Mouse (Mus musculus) erythroblast, embryonic 14.5 days (primary cell): ENCODE data around the gene 2510039O18Rik. TPM values are rescaled to one million over a fixed set of nuclear protein-coding genes. Genes with fewer than 3 reads are reported as not detected.

Source experiments
- H3K27me3 ChIP-seq: 2 replicates; pipeline ENCODE4 v1.6.1; 2012; ENCODE audit warnings: inconsistent platforms; ENCODE audit not compliant: control insufficient read depth
- H3K36me3 ChIP-seq: 2 replicates; pipeline ENCODE4 v1.6.1; 2012; ENCODE audit warnings: mild to moderate bottlenecking, inconsistent platforms; ENCODE audit not compliant: control insufficient read depth
- H3K4me1 ChIP-seq: 2 replicates; pipeline ENCODE4 v1.6.1; 2012; ENCODE audit warnings: inconsistent platforms; ENCODE audit not compliant: control insufficient read depth
- H3K4me3 ChIP-seq: replicated peaks from 2 replicates; pipeline ENCODE3; 2012; ENCODE audit warnings: moderate library complexity, mild to moderate bottlenecking, inconsistent platforms
- H3K9me3 ChIP-seq: 2 replicates; pipeline ENCODE4 v1.6.1; 2012; ENCODE audit warnings: low read length, inconsistent platforms, mixed read lengths; ENCODE audit not compliant: control insufficient read depth
- GATA1 ChIP-seq: IDR thresholded peaks from 2 replicates; pipeline ENCODE4 v1.6.1; 2012; ENCODE audit warnings: low read length, inconsistent platforms, mixed read lengths
- TAL1 ChIP-seq: IDR thresholded peaks from 3 replicates; pipeline ENCODE4 v1.6.1; 2012; ENCODE audit warnings: low read length, inconsistent platforms, mixed read lengths
- polyA plus RNA-seq: library from polyadenylated mRNA; stranded (reverse); fragments of >175 nt; gene quantifications from 2 replicates; pipeline ENCODE4 v1.2.3, GENCODE M21; 2012

Gene 2510039O18Rik
- polyA plus RNA-seq, 1 experiment, result 5.7 TPM

DNA sequence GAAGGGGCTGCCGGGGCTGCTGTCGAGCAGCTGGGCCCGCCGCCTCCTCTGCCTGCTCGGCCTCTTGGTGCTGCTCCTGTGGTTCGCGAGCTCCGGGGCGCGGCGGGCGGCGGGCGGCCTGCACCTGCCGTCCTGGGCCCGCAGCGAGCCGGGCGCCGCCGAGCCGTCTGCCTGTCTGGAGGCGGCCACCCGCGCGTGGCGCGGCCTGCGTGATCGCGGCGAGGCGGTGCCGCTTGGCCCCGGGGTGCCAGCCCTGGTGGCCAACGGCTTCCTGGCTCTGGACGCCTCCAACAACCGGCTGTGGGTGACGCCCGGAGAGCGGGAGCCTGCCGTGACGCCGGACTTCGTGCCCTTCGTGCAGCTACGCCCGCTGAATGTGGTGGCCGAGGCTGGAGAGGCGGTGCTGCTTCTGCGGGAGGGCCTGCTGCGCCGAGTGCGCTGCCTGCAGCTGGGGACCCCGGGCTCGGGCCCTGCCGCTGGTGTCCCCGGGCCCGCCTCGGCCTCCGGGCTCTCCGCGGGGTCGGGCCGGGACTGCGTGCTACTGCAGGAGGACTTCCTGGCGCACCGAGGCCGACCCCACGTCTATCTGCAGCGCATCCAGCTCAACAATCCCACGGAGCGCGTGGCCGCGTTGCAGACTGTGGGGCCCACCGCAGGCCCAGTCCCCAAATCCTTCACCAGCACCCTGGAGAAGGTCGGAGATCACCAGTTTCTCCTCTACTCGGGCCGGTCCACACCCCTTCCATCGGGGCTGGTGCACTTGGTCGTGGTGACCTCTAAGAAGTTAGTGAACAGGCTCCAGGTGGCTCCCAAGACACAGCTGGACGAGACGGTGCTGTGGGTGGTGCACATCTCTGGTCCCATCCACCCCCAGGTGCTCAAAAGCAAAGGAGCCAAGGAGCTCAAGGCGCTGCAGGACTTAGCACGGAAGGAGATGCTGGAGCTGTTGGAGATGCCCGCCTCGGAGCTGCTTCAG lies 638 bp downstream of the 2510039O18Rik start:
- peaks cover 41% of the 10 kb centered on the region for H3K36me3 ChIP-seq
- no peaks in the 10 kb centered on the region for H3K9me3 ChIP-seq
- H3K4me1 ChIP-seq, result peaks cover 53% of the 10 kb centered on the region

DNA sequence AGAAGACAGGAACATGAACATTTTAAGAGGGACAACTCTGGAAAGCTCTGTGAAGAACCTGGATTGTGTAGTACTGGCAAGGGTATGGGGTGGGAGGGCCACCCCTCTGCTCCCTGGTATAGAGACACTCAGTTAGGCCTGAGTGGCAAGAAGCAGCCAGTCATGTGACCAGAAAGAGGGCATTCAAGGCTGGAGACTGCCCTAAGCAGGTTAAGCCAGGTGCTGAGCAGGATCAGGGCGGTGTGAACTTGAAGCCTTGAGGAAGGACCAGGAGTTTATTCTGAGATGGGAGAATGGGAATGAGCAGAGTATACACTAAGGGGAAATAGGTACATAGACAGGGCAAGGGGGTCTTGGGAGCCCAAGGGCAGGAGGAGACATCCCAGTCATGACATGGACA lies 2.3 kb downstream of the 2510039O18Rik start:
- peaks cover 45% of the 10 kb centered on the region for H3K4me1 ChIP-seq
- H3K4me3 ChIP-seq, result peak overlapping the region; percentile 47
- H3K36me3 ChIP-seq, result peaks cover 58% of the 10 kb centered on the region
- TF ChIP-seq TAL1, result no peak
- TF ChIP-seq GATA1, result no peak
- peaks cover 7% of the 10 kb centered on the region for H3K27me3 ChIP-seq
- no peaks in the 10 kb centered on the region for H3K9me3 ChIP-seq

More for the DNA sequence above, 638 bp downstream of the 2510039O18Rik start:
- Histone ChIP-seq H3K27me3 (peaks cover 23% of the 10 kb centered on the region), H3K4me3 (peak overlapping the region; percentile 91)
- TF ChIP-seq GATA1 (no peak), TAL1 (no peak)

DNA sequence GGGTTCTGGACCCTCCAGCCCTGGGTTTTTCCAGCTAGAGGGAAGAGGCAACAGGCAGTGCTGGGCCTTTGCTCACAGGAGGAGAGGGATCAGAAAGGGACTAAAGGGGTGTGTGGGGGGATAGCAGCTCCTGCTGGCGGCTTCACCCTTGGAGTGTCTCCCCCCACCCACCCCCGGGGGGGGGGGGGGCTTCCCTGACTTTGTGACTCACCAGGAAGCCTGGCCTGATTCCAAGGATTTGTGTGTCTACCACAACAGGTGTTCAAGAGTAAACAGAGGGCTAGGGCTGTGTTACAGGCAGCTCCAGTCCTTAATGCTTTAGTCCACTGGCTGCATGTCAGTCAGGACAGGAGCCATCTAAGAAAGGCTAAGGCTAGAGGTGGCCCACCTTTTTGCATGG lies 6.8 kb downstream of the 2510039O18Rik start:
- Histone ChIP-seq H3K27me3 (no peaks in the 10 kb centered on the region), H3K4me1 (peaks cover 24% of the 10 kb centered on the region), H3K4me3 (no peak overlapping the region), H3K9me3 (no peaks in the 10 kb centered on the region), H3K36me3 (peaks cover 69% of the 10 kb centered on the region)
- TF ChIP-seq TAL1 (no peak), GATA1 (no peak)

DNA sequence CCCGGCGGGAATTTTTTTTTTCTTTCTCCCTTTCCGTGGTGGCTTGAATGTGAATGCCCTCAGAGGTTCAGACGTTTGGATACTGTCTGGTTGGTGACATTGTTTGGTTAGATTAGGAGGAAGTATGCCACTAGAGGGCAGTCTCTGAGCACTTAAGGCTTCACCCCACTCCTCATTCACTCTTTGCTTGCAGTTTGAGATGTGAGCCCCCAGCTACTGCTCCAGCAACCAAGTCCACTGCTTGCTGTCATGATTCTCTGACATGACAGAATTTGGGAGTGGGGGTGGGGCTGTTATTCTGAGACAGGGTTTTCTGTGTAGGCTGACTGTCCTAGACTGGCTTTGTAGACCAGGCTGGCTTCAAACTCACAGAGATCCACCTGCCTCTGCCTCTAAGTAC lies 12.9 kb downstream of the 2510039O18Rik start:
- TF ChIP-seq TAL1 (no peak), GATA1 (no peak)

DNA sequence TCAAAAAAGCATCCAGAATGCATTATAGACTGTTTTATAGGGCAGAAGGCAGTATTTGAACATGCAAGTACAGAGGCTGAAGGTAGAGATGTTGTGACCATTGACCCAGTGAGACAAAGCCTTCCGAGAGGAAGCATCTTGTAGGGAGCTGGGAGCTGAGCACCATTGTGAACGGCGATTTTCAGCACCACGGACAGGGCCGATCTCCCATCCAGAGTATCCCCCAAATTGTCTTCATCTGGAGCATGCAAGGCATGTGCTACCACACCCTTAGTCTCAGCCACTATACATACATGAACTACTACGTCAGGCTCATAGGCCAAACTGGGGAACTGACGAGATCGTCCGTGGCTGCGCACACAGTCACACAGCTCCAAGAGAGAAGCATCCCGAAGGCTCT lies 16.4 kb downstream of the 2510039O18Rik start:
- H3K36me3 ChIP-seq, result no peaks in the 10 kb centered on the region
- H3K27me3 ChIP-seq, result no peaks in the 10 kb centered on the region
- no peaks in the 10 kb centered on the region for H3K9me3 ChIP-seq
- H3K4me1 ChIP-seq, result no peaks in the 10 kb centered on the region
- no peak for TF ChIP-seq TAL1
- TF ChIP-seq GATA1, result no peak
- H3K4me3 ChIP-seq, result no peak overlapping the region

More for the DNA sequence above, 12.9 kb downstream of the 2510039O18Rik start:
- no peak overlapping the region for H3K4me3 ChIP-seq
- H3K9me3 ChIP-seq, result no peaks in the 10 kb centered on the region
- no peaks in the 10 kb centered on the region for H3K4me1 ChIP-seq
- peaks cover 11% of the 10 kb centered on the region for H3K36me3 ChIP-seq
- no peaks in the 10 kb centered on the region for H3K27me3 ChIP-seq

DNA sequence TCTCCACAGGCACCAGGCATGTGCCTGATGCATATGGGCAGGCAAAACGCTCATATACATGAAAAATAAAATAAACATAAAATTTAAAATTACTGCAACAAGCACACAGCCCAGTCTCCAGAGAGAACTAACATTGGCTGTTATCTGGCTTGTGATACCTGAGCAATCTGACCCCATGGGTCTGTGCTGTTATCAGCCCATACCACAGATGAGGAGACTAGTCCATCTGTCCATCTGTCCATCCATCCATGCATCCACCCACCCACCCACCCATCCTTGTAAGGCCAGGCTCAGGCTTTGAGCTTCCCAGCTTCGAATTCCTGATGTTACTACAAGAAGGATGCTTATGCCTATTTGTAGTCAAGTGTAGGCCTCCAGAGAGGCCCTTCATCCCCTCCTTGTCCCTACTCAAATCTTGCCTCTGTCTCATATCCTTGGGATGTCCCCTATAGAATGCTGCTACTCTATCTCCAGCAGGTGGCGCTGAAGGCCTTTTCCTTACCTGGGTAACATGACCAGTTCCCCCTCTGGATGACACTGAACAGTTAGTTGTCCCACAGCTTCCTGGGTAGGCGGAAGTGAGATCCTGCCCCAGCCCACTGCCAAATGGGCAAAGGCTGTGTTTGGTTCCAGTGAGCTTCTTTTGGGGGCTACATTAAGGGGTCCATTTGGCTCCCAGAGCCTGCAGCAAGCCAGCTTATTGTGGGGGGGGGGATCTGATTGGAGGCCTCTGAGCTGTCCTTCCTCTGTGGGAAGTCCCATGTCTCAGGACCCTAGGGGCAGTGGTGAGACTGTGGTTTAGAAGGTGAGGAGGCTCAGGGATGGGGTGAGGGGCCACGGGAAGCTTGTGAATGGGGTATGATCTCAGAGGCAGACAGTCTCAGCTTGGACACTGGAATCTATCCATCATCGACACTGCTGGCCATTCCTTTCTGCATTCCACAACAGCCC lies 19.5 kb downstream of the 2510039O18Rik start:
- no peaks in the 10 kb centered on the region for H3K9me3 ChIP-seq
- no peaks in the 10 kb centered on the region for H3K36me3 ChIP-seq
- H3K4me1 ChIP-seq, result no peaks in the 10 kb centered on the region
- TF ChIP-seq TAL1 (no peak), GATA1 (no peak)
- no peaks in the 10 kb centered on the region for H3K27me3 ChIP-seq
- H3K4me3 ChIP-seq, result no peak overlapping the region

DNA sequence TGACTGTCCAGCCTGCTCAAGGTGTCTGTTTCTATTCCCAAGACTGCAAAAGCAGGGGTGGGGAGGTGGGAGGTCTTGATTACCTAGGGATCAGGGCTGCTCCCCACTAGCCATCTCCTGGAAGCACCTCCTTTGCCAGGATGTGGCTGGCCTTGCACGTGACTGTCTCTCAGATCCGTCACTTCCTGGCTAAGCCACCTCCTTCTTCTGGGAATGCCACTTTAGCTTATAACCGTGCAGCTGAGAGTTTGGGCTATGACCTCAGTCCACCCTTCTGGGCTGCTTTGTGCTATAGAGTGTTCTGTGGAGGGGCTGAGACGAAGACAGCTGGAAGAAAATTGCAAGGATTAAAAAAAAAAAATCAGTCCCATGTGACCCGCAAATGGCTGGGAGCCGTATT lies 22.1 kb downstream of the 2510039O18Rik start:
- Histone ChIP-seq H3K36me3 (no peaks in the 10 kb centered on the region), H3K4me1 (no peaks in the 10 kb centered on the region), H3K4me3 (no peak overlapping the region), H3K27me3 (no peaks in the 10 kb centered on the region), H3K9me3 (no peaks in the 10 kb centered on the region)
- TF ChIP-seq TAL1 (no peak), GATA1 (no peak)

DNA sequence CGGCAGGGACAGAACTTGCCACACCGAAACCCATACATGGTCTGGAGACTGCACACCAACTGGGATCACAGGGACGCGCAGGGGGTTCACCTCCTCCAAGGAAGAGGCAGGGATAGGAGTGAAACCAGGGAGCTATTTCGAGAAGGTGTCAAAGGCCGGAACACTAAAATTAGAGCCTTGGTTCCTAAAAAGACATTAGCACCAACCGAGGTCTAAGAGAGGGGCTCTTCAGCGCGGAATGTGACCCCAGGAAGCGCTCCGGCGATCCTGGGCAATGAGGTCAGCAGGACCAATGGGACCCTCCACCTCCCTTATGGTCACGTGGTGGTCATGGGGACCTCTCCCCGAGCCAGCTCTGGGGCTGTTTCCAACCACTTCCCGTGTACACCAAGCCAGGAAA lies 22.9 kb downstream of the 2510039O18Rik start:
- TF ChIP-seq TAL1, result no peak
- no peak for TF ChIP-seq GATA1
- H3K36me3 ChIP-seq, result no peaks in the 10 kb centered on the region
- no peaks in the 10 kb centered on the region for H3K9me3 ChIP-seq
- H3K4me1 ChIP-seq, result no peaks in the 10 kb centered on the region
- no peak overlapping the region for H3K4me3 ChIP-seq
- no peaks in the 10 kb centered on the region for H3K27me3 ChIP-seq

DNA sequence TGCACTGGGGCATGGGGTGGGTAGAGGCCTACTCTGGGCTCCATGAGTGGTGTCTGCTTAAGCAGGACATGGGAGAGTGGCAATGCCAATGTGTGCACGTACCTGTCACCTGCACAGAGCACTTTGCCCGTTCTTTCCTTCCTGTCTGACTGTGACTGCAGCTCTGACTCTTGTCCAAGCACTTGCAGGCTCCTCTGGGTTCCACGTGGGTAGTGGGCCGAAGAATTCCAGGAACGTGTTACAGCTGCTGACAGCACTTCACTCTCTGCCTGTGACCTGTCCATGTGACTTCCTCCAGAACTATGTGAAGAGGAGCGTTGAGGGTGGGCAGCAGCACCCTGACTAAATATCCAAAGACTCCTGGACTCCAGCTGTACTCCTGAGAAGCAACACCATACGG lies 25.0 kb downstream of the 2510039O18Rik start:
- H3K27me3 ChIP-seq, result no peaks in the 10 kb centered on the region

More for the DNA sequence above, 25.0 kb downstream of the 2510039O18Rik start:
- TF ChIP-seq GATA1, result no peak
- no peak for TF ChIP-seq TAL1
- H3K9me3 ChIP-seq, result no peaks in the 10 kb centered on the region
- no peaks in the 10 kb centered on the region for H3K36me3 ChIP-seq
- H3K4me3 ChIP-seq, result no peak overlapping the region
- H3K4me1 ChIP-seq, result peaks cover 5% of the 10 kb centered on the region
